Comparison of ENCODE assay signal across 8 mouse cellular contexts in the genomic region with DNA sequence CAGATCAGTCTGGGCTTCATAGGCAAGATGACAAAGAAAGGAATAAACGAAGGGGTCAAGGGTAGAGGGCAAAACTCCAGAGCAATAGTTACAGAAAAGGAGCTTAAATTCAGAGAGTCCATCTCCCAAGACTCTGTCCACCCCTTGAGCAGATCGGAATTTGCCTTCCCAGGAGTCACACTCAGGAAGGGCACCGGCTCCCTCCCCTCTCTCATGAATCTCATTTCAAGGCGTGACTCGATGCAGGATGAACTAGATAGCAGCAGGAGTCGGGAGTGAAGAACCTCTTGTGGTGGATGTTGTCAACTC. TPM values are rescaled to one million over a fixed set of nuclear protein-coding genes. Genes with fewer than 3 reads are reported as not detected.
DNase-seq lines count a peak whose midpoint lies in the region; ATAC-seq and TF ChIP-seq lines count a peak whose summit lies in the region.

No protein-coding gene starts in this region.

- H3K4me3 ChIP-seq in heart, embryonic 13.5 days: peak overlapping the region; percentile 67
- H3K4me3 ChIP-seq in bone marrow, adult 2 months (replicated peaks; ENCODE audit: control insufficient read depth, low read depth, low read length): peak overlapping the region; percentile 98
- peak overlapping the region; percentile 48 for H3K4me3 ChIP-seq in hindbrain, embryonic 15.5 days
- H3K4me3 ChIP-seq in midbrain, embryonic 13.5 days (replicated peaks): peak overlapping the region; percentile 53

- no peak for DNase-seq in heart, postnatal 14 days
- DNase-seq in frontal cortex, postnatal 36 days (ENCODE audit: low spot score in 2 of 2): no peak
- DNase-seq in gastrocnemius, postnatal 4 days (ENCODE audit: low spot score in 2 of 2): no peak
- no peak for DNase-seq in kidney, postnatal 36 days

- peak overlapping the region; percentile 70 for H3K27ac ChIP-seq in heart, embryonic 13.5 days (replicated peaks)
- H3K27ac ChIP-seq in bone marrow, adult 2 months (ENCODE audit: control insufficient read depth, insufficient read depth, low read depth, low read length, poor library complexity): peak overlapping the region; percentile 59; the same call in 1 of the 2 replicates
- peak overlapping the region; percentile 91 for H3K27ac ChIP-seq in hindbrain, embryonic 15.5 days (replicated peaks)
- peak overlapping the region; percentile 81 for H3K27ac ChIP-seq in midbrain, embryonic 13.5 days

- no peak for ATAC-seq in heart, embryonic 13.5 days (ENCODE audit: extremely low read depth, insufficient number of reproducible peaks, low FRiP score, low TSS enrichment)
- ATAC-seq in hindbrain, embryonic 15.5 days (ENCODE audit: low FRiP score, low read depth): peak; percentile 47; the same call in 1 of the 2 replicates
- ATAC-seq in midbrain, embryonic 13.5 days: peak; percentile 70; the same call in 1 of the 2 replicates

- intact Hi-C loops in heart, postnatal 14 days (cut with DNase I): no loop called here

- no peaks in the 10 kb centered on the region for H3K27me3 ChIP-seq in heart, embryonic 13.5 days (replicated peaks)
- no peaks in the 10 kb centered on the region for H3K27me3 ChIP-seq in hindbrain, embryonic 15.5 days
- H3K27me3 ChIP-seq in midbrain, embryonic 13.5 days: no peaks in the 10 kb centered on the region

- H3K36me3 ChIP-seq in heart, embryonic 13.5 days: no peaks in the 10 kb centered on the region
- H3K36me3 ChIP-seq in hindbrain, embryonic 15.5 days: no peaks in the 10 kb centered on the region
- no peaks in the 10 kb centered on the region for H3K36me3 ChIP-seq in midbrain, embryonic 13.5 days

- TF ChIP-seq CTCF in bone marrow, adult 2 months (IDR thresholded peaks at IDR 0.05; ENCODE audit: control insufficient read depth, insufficient read depth, low read length): no peak

- H3K4me2 ChIP-seq in heart, embryonic 13.5 days: peak overlapping the region; percentile 69
- H3K4me2 ChIP-seq in hindbrain, embryonic 15.5 days: peak overlapping the region; percentile 66
- peak overlapping the region; percentile 64 for H3K4me2 ChIP-seq in midbrain, embryonic 13.5 days (replicated peaks)

- no peak for TF ChIP-seq POLR2A in bone marrow, adult 2 months (IDR thresholded peaks at IDR 0.05; ENCODE audit: borderline replicate concordance, control insufficient read depth, low read depth, low read length)

- WGBS in heart, embryonic 13.5 days: 2% methylated on average over 6 of the region's 6 CpGs
- WGBS in bone marrow, adult 2 months: 5% methylated on average over 6 of the region's 6 CpGs
- under 1% methylated on average over 6 of the region's 6 CpGs for WGBS in hindbrain, embryonic 15.5 days
- 0% methylated on average over 6 of the region's 6 CpGs for WGBS in midbrain, embryonic 13.5 days

- H3K9me3 ChIP-seq in heart, embryonic 13.5 days: no peaks in the 10 kb centered on the region
- H3K9me3 ChIP-seq in hindbrain, embryonic 15.5 days: no peaks in the 10 kb centered on the region
- H3K9me3 ChIP-seq in midbrain, embryonic 13.5 days: no peaks in the 10 kb centered on the region

- peak overlapping the region; percentile 83 for H3K9ac ChIP-seq in heart, embryonic 13.5 days
- peak overlapping the region; percentile 50 for H3K9ac ChIP-seq in hindbrain, embryonic 15.5 days
- H3K9ac ChIP-seq in midbrain, embryonic 13.5 days (replicated peaks): peak overlapping the region; percentile 69

- no peaks in the 10 kb centered on the region for H3K4me1 ChIP-seq in heart, embryonic 13.5 days
- no peaks in the 10 kb centered on the region for H3K4me1 ChIP-seq in bone marrow, adult 2 months (ENCODE audit: control insufficient read depth, insufficient read depth, low read length)
- peaks cover 4% of the 10 kb centered on the region; the same call in 1 of the 2 replicates for H3K4me1 ChIP-seq in hindbrain, embryonic 15.5 days (replicated peaks)
- H3K4me1 ChIP-seq in midbrain, embryonic 13.5 days (replicated peaks): 0 out of 2 replicates have a peak, but pooled peaks cover 6% of the 10 kb centered on the region

RNA-seq across cellular contexts. Expression of gene Slfn14, which starts 15.7 kb away (rescaled TPM):
- polyA plus RNA-seq in heart, embryonic 13.5 days (2015; fragmentation: Nextera tagmentation; extraction: Ambion mirVana): 0.84 and 0.88 TPM in 2 replicates
- under 1 TPM; 0.07 to 0.19 TPM for total RNA-seq in heart, postnatal 14 days (2021)
- polyA plus RNA-seq in bone marrow, adult 2 months (2011; ENCODE audit: insufficient read depth, insufficient read length, low replicate concordance, missing spikeins): 24.0 and 30.8 TPM in 2 replicates
- polyA plus RNA-seq in hindbrain, embryonic 15.5 days (2015; fragmentation: Nextera tagmentation; extraction: Ambion mirVana): 0.07 and 0.09 TPM in 2 replicates
- 0.12 and 0.15 TPM in 2 replicates for polyA plus RNA-seq in midbrain, embryonic 13.5 days (2015; fragmentation: Nextera tagmentation; extraction: Ambion mirVana)
- under 1 TPM; 0.07 to 0.26 TPM for total RNA-seq in gastrocnemius, postnatal 4 days (2021)

RNA-seq across cellular contexts. Expression of gene Ap2b1, which starts 28.0 kb away (rescaled TPM):
- 36.2 and 37.2 TPM in 2 replicates for polyA plus RNA-seq in heart, embryonic 13.5 days (2015; fragmentation: Nextera tagmentation; extraction: Ambion mirVana)
- total RNA-seq in heart, postnatal 14 days (2021): 10 to 100 TPM; 52.6 to 58.6 TPM
- 43.7 and 59.2 TPM in 2 replicates for polyA plus RNA-seq in bone marrow, adult 2 months (2011; ENCODE audit: insufficient read depth, insufficient read length, low replicate concordance, missing spikeins)
- 111 and 117 TPM in 2 replicates for polyA plus RNA-seq in hindbrain, embryonic 15.5 days (2015; fragmentation: Nextera tagmentation; extraction: Ambion mirVana)
- 109 and 116 TPM in 2 replicates for polyA plus RNA-seq in midbrain, embryonic 13.5 days (2015; fragmentation: Nextera tagmentation; extraction: Ambion mirVana)
- 10 to 100 TPM; 64.8 to 69.7 TPM for total RNA-seq in gastrocnemius, postnatal 4 days (2021)

RNA-seq across cellular contexts. Expression of gene Pex12, which starts 31.6 kb away (rescaled TPM):
- polyA plus RNA-seq in heart, embryonic 13.5 days (2015; fragmentation: Nextera tagmentation; extraction: Ambion mirVana): 8.5 and 8.6 TPM in 2 replicates
- total RNA-seq in heart, postnatal 14 days (2021): 10 to 100 TPM in 1 of 2 experiments, 1 to 10 TPM in 1; 9.3 to 13.6 TPM
- polyA plus RNA-seq in bone marrow, adult 2 months (2011; ENCODE audit: insufficient read depth, insufficient read length, low replicate concordance, missing spikeins): 1.6 and 7.3 TPM in 2 replicates
- polyA plus RNA-seq in hindbrain, embryonic 15.5 days (2015; fragmentation: Nextera tagmentation; extraction: Ambion mirVana): 15.6 and 15.9 TPM in 2 replicates
- 21.0 and 21.1 TPM in 2 replicates for polyA plus RNA-seq in midbrain, embryonic 13.5 days (2015; fragmentation: Nextera tagmentation; extraction: Ambion mirVana)
- 10 to 100 TPM; 13.7 to 14.2 TPM for total RNA-seq in gastrocnemius, postnatal 4 days (2021)

Comparison
In these comparisons a context has a peak if more than half of its experiments do, and no peak if none do; other contexts are left out.
1. H3K4me3 ChIP-seq: peak in every context shown above with its lines; median percentile 98 in bone marrow, adult 2 months; 67 in heart, embryonic 13.5 days; 53 in midbrain, embryonic 13.5 days; 48 in hindbrain, embryonic 15.5 days.
2. RNA of gene Slfn14, which starts 15.7 kb away (polyA plus RNA-seq): 24.0 to 30.8 TPM in bone marrow, adult 2 months; 0.84 to 0.88 TPM in heart, embryonic 13.5 days, 0.12 to 0.15 TPM in midbrain, embryonic 13.5 days and 0.07 to 0.09 TPM in hindbrain, embryonic 15.5 days; every median in the first group is over 10 times any median in the second.
3. Peak in every context shown above with its lines, with median percentiles within 50 percentile points of each other: H3K27ac ChIP-seq, H3K4me2 ChIP-seq and H3K9ac ChIP-seq.